Mouse (Mus musculus): ENCODE measurements around the gene Slc35f4. TPM values are rescaled to one million over a fixed set of nuclear protein-coding genes. Genes with fewer than 3 reads are reported as not detected.

Gene Slc35f4
- polyA plus RNA-seq, 1 experiment from 2014 or later = 0.16 TPM

- Histone ChIP-seq H3K4me2 (ENCODE audit: low read depth, low read length) (no peak overlapping the region), H3K4me1 (ENCODE audit: control insufficient read depth, insufficient read depth, low read length) (no peaks in the 10 kb centered on the region), H3K9me3 (replicated peaks; ENCODE audit: control insufficient read depth, low read length) (no peaks in the 10 kb centered on the region), H3K36me3 (ENCODE audit: control insufficient read depth, insufficient read depth) (no peaks in the 10 kb centered on the region), H3K4me3 (ENCODE audit: low read length) (no peak overlapping the region), H3K27ac (ENCODE audit: low read length) (no peak overlapping the region), H3K27me3 (ENCODE audit: control insufficient read depth, insufficient read depth, low read length) (no peaks in the 10 kb centered on the region), H3K9ac (ENCODE audit: low read length) (no peak overlapping the region)
- WGBS = 92% methylated on average over 9 of the region's 9 CpGs
- no peak for ATAC-seq (replicated peaks; ENCODE audit: extremely low read depth, insufficient read depth, low FRiP score)
Measured at GRCm38 (mm10) chr14:49305534-49306409, 220.1 kb downstream of the Slc35f4 start.

GRCm38 (mm10) chr14:49302271-49302857 is 223.5 kb downstream of the Slc35f4 start:
- Histone ChIP-seq H3K9ac (ENCODE audit: low read length) (no peak overlapping the region), H3K36me3 (ENCODE audit: control insufficient read depth, insufficient read depth) (no peaks in the 10 kb centered on the region), H3K9me3 (replicated peaks; ENCODE audit: control insufficient read depth, low read length) (no peaks in the 10 kb centered on the region), H3K27ac (ENCODE audit: low read length) (no peak overlapping the region), H3K4me2 (ENCODE audit: low read depth, low read length) (no peak overlapping the region), H3K4me1 (ENCODE audit: control insufficient read depth, insufficient read depth, low read length) (no peaks in the 10 kb centered on the region), H3K27me3 (ENCODE audit: control insufficient read depth, insufficient read depth, low read length) (no peaks in the 10 kb centered on the region), H3K4me3 (ENCODE audit: low read length) (no peak overlapping the region)
- no peak for ATAC-seq (replicated peaks; ENCODE audit: extremely low read depth, insufficient read depth, low FRiP score)
- WGBS = 87% methylated on average over 2 of the region's 2 CpGs

DNA sequence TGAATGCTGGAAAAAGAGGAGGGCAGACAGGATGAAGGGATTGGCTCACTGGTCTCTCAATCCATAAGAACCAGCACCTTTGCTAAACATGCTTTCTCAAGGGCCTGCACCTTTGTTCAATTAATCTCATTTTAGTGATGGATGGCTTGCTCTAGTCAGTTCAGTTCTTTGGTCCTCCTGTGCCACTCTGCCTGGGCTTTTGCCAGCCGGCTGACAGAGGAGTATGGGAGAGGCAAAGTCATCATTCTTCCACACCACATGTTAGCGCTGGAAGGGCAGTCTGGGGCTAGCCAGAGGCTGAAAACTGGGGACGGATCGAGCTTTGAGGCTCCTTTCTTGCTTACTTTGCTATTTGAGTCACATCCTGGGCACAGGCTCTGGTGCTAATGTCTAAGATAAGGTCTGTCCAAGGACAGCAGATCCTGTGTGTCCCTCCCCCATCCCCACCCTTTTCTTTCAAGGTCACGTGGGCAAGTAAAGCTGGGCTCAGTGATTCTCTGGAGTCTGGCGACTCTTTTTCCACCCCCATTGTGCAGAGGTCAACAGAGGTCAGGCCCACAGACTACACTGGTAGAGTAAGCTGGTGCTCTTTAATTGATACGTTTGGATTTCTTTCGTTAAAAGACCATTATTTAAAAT is 224.7 kb downstream of the Slc35f4 start:
- no peaks in the 10 kb centered on the region for H3K4me1 ChIP-seq (ENCODE audit: control insufficient read depth, insufficient read depth, low read length)
- no peaks in the 10 kb centered on the region for H3K36me3 ChIP-seq (ENCODE audit: control insufficient read depth, insufficient read depth)
- 37% methylated on average over 8 of the region's 8 CpGs for WGBS
- no peak overlapping the region for H3K4me2 ChIP-seq (ENCODE audit: low read depth, low read length)
- no peaks in the 10 kb centered on the region for H3K27me3 ChIP-seq (ENCODE audit: control insufficient read depth, insufficient read depth, low read length)
- no peak for ATAC-seq (replicated peaks; ENCODE audit: extremely low read depth, insufficient read depth, low FRiP score)
- no peak overlapping the region for H3K4me3 ChIP-seq (ENCODE audit: low read length)
- H3K9me3 ChIP-seq (replicated peaks; ENCODE audit: control insufficient read depth, low read length) = no peaks in the 10 kb centered on the region
- no peak overlapping the region for H3K9ac ChIP-seq (ENCODE audit: low read length)
- H3K27ac ChIP-seq (ENCODE audit: low read length) = no peak overlapping the region

GRCm38 (mm10) chr14:49300326-49300725 is 225.5 kb downstream of the Slc35f4 start:
- Histone ChIP-seq H3K27me3 (ENCODE audit: control insufficient read depth, insufficient read depth, low read length) (no peaks in the 10 kb centered on the region), H3K36me3 (ENCODE audit: control insufficient read depth, insufficient read depth) (no peaks in the 10 kb centered on the region), H3K9me3 (replicated peaks; ENCODE audit: control insufficient read depth, low read length) (no peaks in the 10 kb centered on the region), H3K4me2 (ENCODE audit: low read depth, low read length) (no peak overlapping the region), H3K9ac (ENCODE audit: low read length) (no peak overlapping the region), H3K27ac (ENCODE audit: low read length) (no peak overlapping the region), H3K4me1 (ENCODE audit: control insufficient read depth, insufficient read depth, low read length) (no peaks in the 10 kb centered on the region), H3K4me3 (ENCODE audit: low read length) (no peak overlapping the region)
- no peak for ATAC-seq (replicated peaks; ENCODE audit: extremely low read depth, insufficient read depth, low FRiP score)
- 55% methylated on average over 8 of the region's 8 CpGs for WGBS

- WGBS = 54% methylated on average over 4 of the region's 4 CpGs
- no peak overlapping the region for H3K27ac ChIP-seq (ENCODE audit: low read length)
- ATAC-seq (replicated peaks; ENCODE audit: extremely low read depth, insufficient read depth, low FRiP score) = no peak
Measured at GRCm38 (mm10) chr14:49293802-49294449, 231.9 kb downstream of the Slc35f4 start.

GRCm38 (mm10) chr14:49290029-49290745 is 235.7 kb downstream of the Slc35f4 start:
- 77% methylated on average over 3 of the region's 3 CpGs for WGBS
- H3K27ac ChIP-seq (ENCODE audit: low read length) = no peak overlapping the region
- no peaks in the 10 kb centered on the region for H3K9me3 ChIP-seq (replicated peaks; ENCODE audit: control insufficient read depth, low read length)
- H3K4me1 ChIP-seq (ENCODE audit: control insufficient read depth, insufficient read depth, low read length) = no peaks in the 10 kb centered on the region
- no peak for ATAC-seq (replicated peaks; ENCODE audit: extremely low read depth, insufficient read depth, low FRiP score)
- H3K36me3 ChIP-seq (ENCODE audit: control insufficient read depth, insufficient read depth) = no peaks in the 10 kb centered on the region
- no peak overlapping the region for H3K4me3 ChIP-seq (ENCODE audit: low read length)
- no peaks in the 10 kb centered on the region for H3K27me3 ChIP-seq (ENCODE audit: control insufficient read depth, insufficient read depth, low read length)
- no peak overlapping the region for H3K4me2 ChIP-seq (ENCODE audit: low read depth, low read length)
- no peak overlapping the region for H3K9ac ChIP-seq (ENCODE audit: low read length)

More at GRCm38 (mm10) chr14:49293802-49294449, 231.9 kb downstream of the Slc35f4 start:
- Histone ChIP-seq H3K9ac (ENCODE audit: low read length) (no peak overlapping the region), H3K4me1 (ENCODE audit: control insufficient read depth, insufficient read depth, low read length) (no peaks in the 10 kb centered on the region), H3K4me2 (ENCODE audit: low read depth, low read length) (no peak overlapping the region), H3K27me3 (ENCODE audit: control insufficient read depth, insufficient read depth, low read length) (no peaks in the 10 kb centered on the region), H3K4me3 (ENCODE audit: low read length) (no peak overlapping the region), H3K9me3 (replicated peaks; ENCODE audit: control insufficient read depth, low read length) (no peaks in the 10 kb centered on the region), H3K36me3 (ENCODE audit: control insufficient read depth, insufficient read depth) (no peaks in the 10 kb centered on the region)

DNA sequence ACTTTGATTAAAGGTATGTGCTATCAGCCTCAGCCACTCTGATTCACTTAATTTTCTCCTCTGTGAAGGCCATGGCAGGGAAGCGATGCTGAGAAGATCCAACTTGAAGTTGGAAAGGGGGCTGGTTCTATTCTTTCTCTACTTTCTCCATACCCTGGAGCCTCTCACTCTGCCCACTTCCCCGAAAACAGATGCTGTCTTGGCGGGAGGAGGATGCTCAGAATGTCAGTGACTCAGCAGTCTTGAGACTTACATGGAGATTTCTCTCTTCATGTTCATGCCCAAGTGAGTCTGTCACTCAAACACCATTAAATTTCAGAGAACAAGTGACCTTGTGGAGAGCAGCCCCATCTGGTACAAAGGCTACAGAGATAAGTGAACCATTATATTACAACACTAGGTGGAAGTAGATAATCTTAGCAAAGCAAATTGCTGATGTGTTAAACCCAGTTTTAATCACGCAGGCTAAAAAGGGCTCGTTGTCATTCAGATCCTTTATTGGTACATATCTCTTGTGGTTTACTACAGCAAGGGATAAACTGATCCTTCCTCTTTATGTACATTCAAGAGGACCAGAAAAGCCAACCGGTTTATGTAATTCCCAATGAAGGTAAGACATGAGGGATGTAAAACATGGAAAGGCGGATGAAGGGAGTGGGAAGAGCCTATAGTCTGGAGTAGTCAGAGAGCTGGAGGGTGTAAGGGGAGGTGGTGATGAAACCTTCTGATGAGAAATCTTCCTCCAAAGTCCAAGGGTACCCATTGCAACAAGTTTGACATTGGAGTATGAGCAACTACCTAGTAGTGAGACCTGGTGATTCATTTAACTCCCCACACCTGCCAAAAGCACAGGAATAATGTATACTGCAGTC is 241.8 kb downstream of the Slc35f4 start:
- H3K4me1 ChIP-seq (ENCODE audit: control insufficient read depth, insufficient read depth, low read length) = no peaks in the 10 kb centered on the region
- no peak overlapping the region for H3K9ac ChIP-seq (ENCODE audit: low read length)
- WGBS = 76% methylated on average over 7 of the region's 7 CpGs
- no peaks in the 10 kb centered on the region for H3K27me3 ChIP-seq (ENCODE audit: control insufficient read depth, insufficient read depth, low read length)
- ATAC-seq (replicated peaks; ENCODE audit: extremely low read depth, insufficient read depth, low FRiP score) = no peak
- H3K36me3 ChIP-seq (ENCODE audit: control insufficient read depth, insufficient read depth) = no peaks in the 10 kb centered on the region
- no peak overlapping the region for H3K4me2 ChIP-seq (ENCODE audit: low read depth, low read length)
- no peak overlapping the region for H3K4me3 ChIP-seq (ENCODE audit: low read length)
- no peaks in the 10 kb centered on the region for H3K9me3 ChIP-seq (replicated peaks; ENCODE audit: control insufficient read depth, low read length)
- H3K27ac ChIP-seq (ENCODE audit: low read length) = no peak overlapping the region

DNA sequence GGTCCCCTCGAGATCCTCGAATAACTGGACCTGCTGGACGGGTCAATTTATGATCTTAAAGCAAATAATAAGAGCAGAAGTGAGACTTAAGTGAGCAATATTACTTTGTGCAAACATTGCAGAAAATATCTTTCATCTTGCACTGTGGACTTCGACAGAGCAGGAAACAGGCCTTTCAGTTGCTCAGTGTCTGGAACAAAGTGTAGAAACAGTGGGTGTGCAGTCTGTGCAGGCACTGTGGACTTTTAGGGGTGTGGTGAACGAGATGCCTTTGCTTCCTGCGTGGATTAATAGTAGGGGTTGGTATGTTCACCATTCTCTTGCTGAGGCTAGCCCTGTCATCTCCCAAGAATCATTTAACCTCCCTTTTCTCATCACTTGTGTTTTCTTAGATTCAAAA is 247.0 kb downstream of the Slc35f4 start:
- no peak for ATAC-seq (replicated peaks; ENCODE audit: extremely low read depth, insufficient read depth, low FRiP score)
- Histone ChIP-seq H3K4me3 (ENCODE audit: low read length) (no peak overlapping the region), H3K4me2 (ENCODE audit: low read depth, low read length) (no peak overlapping the region), H3K9me3 (replicated peaks; ENCODE audit: control insufficient read depth, low read length) (no peaks in the 10 kb centered on the region), H3K27ac (ENCODE audit: low read length) (no peak overlapping the region), H3K36me3 (ENCODE audit: control insufficient read depth, insufficient read depth) (no peaks in the 10 kb centered on the region), H3K9ac (ENCODE audit: low read length) (no peak overlapping the region), H3K4me1 (ENCODE audit: control insufficient read depth, insufficient read depth, low read length) (no peaks in the 10 kb centered on the region), H3K27me3 (ENCODE audit: control insufficient read depth, insufficient read depth, low read length) (no peaks in the 10 kb centered on the region)
- WGBS = 64% methylated on average over 6 of the region's 6 CpGs

Measured in heart, embryonic 16.5 days (tissue).